Mouse (Mus musculus) heart, adult 2 months (tissue): ENCODE results near the gene Gm20696.

Experiments used
- CTCF ChIP-seq: fragments of 200-600 bp; IDR thresholded peaks from 2 replicates; pipeline ENCODE4 v1.8.1; 2022; ENCODE audit warnings: antibody characterized with exemption, mild to moderate bottlenecking, moderate library complexity
- EP300 ChIP-seq: fragments of 200-500 bp; IDR thresholded peaks from 2 replicates; pipeline ENCODE4 v1.6.1; 2011; ENCODE audit warnings: low read depth, low read length, control low read depth; ENCODE audit not compliant: insufficient read depth
- POLR2A ChIP-seq: fragments of 200-500 bp; IDR thresholded peaks from 2 replicates; pipeline ENCODE4 v1.6.1; 2011; ENCODE audit warnings: mild to moderate bottlenecking, low read depth, low read length, control low read depth; ENCODE audit not compliant: insufficient read depth

DNA sequence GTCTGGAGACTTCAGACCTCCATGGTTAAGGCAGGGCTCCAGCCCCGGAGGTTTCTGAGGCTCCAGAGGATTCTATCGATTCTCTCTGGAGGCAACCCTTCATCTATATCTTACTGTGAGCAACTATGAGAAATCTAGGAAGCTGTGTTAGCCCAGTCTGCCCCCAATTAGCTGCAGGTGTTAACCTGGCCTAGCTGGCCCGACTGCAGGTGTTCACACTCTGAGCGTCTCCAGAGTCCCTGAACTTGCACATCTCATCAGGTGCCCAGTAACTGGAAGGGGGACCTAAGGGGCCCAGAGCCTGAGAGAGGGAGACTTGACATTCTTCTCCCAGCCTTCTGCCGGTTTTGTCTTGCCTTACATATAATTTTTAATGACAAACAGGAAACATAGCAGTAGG is 278.6 kb downstream of the Gm20696 start:
- no peak for TF ChIP-seq CTCF
- no peak for TF ChIP-seq POLR2A
- TF ChIP-seq EP300, result no peak
